Mouse (Mus musculus) adrenal gland, adult 18-20 months (tissue): ENCODE data around the gene Tfcp2. TPM values are rescaled to one million over a fixed set of nuclear protein-coding genes. Genes with fewer than 3 reads are reported as not detected.
A peak's percentile ranks its signal among the peaks of the same experiment; 100 is the strongest.
"Not testable (repeated sequence)": the region's sequence is repeated elsewhere in the genome, so short reads cannot be mapped to it uniquely, and the experiment has no call there.

Source experiments
- DNase-seq, 2 experiments: peaks; one replicate each; pipeline ENCODE4 v3.0.0; 2021 to 2022; ENCODE audit warnings: low spot score in 2 of 2
- total RNA-seq, 2 experiments: library from RNA; stranded (reverse); gene quantifications; 1 replicate in 1 of 2; 2 replicates in 1 of 2; pipeline ENCODE4 v1.2.3; 2021

Gene Tfcp2
- total RNA-seq, 2 experiments from 2014 or later = 16.6 to 17.6 TPM

DNA sequence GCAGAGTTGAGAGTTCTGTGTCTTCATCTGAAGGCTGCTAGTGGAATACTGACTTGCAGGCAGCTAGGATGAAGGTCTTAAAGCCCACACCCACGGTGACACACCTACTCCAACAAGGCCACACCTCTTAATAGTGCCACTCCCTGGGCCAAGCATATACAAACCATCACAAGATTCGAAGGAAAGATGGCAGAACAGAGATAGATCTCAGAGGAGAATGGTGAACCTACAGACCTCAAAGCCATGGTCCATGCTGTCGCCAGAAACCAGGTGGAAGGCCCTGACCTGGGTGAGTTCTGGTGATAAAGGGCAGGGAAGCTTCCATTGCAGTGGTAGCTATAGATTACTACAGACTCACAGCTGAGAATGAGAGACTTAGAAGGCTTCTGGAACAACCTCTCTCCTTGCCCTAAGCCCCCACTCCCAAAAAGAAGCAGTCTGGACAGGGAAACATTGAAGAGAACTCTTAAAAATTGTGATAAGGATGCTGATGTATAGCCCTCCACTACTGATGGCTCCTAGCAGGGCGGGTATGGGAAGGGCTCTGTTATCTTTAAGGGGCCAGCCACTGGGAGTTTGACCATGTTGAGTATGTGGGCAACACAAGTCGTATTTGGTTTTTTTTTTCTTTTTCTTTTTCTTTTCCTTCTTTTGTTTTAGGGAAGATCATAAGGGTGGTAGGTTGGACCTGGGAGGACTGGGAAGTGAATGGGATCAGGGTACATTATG lies 6.1 kb upstream of the Tfcp2 start:
- no peak for DNase-seq

DNA sequence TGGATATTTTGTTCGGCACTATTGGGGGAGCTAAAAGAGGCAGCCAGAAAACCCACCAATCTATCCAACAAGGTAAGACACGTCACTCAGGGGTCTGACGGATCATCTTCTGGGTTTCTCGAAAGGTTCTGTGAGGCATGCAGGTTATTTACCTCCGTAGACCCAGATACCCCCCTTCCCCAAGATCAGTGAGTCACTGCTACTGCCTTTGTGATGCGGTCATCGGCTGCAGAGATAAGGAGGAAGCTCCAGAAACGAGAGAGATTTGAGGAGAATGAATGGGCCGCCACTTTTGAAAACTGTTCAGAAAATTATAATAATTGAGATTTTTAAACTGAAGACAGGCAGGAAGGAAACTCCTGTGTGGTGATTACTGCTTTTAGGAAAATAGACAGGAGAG lies 4.6 kb upstream of the Tfcp2 start:
- no peak for DNase-seq

DNA sequence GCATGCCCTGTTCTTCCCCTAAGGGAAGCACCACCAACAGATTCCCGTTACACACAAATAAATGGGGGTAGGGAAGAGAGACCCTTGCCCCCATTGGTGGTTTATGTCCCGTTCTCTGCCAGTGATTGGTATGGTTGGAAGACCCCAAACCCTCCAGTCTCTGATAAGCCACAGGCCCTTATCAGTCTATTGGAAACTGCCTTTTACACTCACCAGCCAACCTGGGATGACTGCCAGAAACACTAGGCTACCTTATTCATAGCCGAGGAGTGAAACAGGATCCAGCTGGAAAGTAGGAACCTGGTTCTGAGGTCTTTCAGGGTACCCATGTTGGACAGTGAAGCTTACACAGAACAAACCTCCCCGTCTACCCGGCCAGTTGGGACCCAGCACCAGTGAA lies 4.2 kb upstream of the Tfcp2 start:
- DNase-seq = peak in 1 of 2 experiments; percentile 29

DNA sequence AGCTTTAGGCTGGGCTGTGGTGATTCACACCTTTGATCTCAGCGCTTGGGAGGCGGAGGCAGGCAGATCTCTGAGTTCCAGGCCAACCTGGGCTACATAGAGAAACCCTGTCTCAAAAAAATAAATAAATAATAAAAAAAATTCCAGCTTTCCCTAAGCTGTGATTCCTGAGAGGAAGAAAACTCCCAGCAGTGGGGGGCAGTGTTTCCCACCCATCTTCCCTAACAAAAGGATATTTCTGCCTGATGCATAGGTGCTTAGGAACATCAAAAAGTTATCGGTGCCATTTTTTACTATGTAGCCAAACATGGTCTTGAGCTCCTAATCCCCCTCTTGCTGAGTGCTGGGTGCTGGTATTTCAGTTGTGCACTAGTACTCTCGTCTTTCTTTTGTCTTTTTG lies 1.5 kb downstream of the Tfcp2 start:
- no peak for DNase-seq

DNA sequence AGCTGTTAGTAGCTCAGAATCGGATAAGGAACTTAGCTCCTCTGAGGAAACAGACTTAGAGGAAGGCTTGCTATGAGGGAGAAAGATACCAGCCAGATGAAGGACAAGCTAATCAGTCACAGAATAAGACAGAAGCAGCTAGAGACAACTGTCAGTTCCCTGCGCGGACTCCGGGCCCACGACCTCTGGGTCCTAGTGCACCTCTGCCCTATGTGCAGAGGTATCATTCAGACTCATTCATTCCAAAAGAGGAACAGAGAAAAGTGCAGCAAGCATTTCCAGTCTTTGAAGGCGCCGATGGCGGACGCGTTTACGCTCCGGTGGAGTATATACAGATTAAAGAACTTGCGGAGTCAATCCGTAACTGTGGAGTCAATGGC lies 8.2 kb downstream of the Tfcp2 start:
- not testable (repeated sequence) for DNase-seq

DNA sequence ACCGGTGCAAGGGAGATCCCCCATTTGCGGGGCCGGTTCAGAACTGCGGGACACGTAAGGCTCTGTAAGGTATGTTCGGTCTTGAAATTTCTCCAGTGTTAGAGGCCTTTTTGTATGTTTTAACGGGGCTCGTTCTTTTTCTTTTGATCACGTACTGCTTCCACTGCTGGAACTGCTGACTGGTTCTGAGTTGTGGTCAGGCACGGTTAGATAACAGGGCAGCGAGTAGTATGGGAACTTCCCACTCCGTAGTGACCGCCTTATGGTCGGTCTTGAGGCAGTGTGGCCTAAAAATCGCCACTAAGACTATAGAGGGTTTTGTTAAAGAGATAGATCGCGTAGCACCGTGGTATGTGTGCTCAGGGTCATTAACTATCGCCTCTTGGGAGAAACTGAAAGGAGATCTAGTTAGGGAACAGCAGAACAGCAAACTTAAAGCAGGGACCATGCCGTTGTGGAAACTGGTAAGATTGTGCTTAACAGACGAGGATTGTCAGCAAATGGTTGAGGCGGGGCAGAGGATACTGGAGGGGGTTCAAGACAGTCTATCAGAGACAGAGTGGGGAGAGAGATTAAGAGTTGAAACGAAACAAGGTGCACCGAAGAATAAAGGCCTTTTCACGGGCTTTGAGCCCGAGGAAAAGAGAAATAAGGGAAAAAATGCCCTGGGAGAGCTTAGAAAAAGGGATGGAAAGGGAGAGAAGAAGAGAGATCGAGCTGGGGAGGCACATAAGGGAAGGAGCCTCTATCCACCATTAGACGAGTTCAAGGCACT lies 8.7 kb downstream of the Tfcp2 start:
- not testable (repeated sequence) for DNase-seq

DNA sequence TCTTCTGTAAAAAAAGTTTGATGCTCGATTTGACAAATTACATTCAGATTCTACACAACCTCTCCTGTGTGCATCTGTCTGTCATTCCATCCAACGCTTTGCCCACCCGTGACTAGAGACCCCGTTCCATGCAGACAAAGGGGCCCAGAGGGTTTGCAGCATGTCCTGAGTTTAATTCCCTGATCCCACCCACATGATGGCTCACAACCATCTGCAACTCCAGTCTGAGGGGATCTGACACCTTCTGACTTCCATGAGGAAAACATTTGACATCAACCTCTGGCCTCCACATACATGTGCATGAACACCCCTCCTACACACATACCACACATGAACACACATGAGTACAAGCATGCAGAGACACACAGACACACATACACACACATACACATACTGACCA lies 10.4 kb downstream of the Tfcp2 start:
- no peak for DNase-seq

DNA sequence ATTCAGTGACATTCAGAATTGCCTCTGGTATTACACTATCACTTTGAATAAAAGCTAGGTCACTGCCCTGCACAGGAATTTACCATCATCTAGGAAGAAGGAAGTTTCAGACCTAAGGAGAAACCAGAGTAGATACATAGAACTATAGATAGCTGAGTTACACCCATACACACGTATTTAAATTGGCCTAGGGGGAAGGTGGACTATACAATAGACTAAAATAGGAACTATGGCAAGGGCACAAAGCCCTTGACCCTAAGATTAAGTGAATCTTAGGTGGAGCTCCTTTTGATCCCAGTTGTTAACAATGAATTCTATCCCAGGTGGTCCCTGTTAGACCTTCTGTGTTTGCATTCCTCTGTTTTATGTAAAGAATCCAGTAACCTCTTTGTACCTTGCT lies 10.8 kb downstream of the Tfcp2 start:
- not testable (repeated sequence) for DNase-seq

DNA sequence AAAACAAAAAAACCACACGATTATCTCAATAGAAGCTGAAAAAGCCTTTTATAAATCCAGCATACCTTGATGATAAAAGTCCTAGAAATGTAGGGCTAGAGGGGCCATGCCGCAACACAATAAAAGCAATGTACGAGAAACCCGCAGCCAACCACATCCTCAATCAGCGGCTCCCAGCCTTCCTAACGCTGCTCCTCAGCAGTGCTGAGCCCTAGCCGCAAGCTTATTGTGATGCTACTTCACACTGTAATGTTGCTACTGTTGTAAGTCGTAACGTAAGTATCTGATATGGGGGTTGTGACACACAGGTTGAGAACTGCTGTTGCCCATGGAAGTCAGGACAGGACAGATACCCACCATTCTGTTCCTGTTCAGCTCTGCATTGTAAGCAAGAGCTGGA lies 12.4 kb downstream of the Tfcp2 start:
- no peak for DNase-seq

DNA sequence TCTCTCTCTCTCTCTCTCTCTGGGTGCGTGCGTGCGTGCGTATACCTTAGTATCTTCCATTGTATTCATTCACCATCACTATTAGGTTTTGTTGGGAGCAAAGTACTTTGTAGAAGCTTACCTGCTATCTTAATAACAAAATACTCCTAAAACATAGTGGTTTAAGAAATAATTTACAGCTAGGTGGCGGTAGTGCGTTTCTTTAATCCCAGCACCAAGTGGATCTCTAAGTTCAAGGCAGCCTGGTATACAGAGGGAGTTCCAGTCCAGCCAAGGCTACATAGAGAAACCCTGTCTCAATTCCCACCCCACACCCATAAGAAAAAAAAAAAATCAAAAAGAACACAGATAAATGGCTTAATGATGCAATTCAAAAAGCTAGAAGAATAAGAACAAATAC lies 13.9 kb downstream of the Tfcp2 start:
- DNase-seq = no peak

DNA sequence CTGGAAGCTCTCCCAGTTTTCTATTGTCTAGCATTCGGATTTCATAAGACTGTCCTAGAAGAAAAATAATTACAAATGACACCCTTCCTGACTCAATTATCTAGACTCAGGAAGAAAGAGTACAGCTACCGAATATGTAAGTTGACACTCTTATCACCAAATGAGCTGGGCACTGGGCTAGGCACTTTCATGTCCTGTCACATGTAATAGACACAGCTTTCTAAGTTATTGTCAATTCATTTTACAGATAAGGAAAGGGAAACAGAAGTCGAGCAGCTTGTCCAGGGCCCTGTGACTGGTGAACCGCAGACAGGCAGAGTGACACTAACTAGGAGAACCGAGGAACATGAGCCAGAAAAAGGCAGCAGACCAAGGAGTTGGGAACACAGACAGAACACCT lies 23.9 kb downstream of the Tfcp2 start:
- DNase-seq = no peak

DNA sequence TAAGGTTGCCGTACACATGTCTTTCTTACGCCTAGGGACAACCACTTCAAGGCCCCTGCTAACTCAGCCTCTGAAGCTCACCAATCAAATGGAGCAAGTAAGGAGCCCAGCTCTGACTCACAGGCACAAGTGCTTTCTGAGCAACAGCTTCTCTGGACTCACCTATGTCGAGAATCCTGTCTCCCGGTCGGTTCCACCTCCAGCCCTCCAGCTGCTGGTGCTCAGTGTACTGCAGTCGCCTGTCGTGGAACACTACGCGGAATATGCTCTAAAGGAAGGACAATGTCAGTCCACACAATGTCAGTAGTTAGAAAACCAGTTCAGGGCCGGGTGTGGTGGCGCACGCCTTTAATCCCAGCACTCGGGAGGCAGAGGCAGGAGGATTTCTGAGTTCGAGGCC lies 26.4 kb downstream of the Tfcp2 start:
- no peak for DNase-seq

DNA sequence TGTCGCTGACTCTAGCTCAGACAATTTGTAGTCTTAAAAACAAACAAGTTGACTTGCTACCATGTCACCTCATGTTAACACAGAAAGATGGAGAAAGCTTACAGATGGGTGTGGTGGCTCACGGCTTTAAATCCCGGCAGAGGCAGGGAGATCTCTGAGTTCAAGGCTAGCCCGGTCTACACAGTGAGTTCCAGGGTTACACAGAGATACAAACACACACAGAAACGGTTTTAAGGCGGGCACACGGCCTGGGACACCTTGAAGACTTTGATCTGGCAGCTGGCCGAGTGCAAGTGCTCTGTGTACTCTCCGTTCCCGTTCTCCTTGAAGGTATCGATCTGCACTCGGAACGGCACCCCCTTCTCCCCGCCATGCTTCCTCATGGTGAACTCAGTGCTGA lies 31.5 kb downstream of the Tfcp2 start:
- no peak for DNase-seq

DNA sequence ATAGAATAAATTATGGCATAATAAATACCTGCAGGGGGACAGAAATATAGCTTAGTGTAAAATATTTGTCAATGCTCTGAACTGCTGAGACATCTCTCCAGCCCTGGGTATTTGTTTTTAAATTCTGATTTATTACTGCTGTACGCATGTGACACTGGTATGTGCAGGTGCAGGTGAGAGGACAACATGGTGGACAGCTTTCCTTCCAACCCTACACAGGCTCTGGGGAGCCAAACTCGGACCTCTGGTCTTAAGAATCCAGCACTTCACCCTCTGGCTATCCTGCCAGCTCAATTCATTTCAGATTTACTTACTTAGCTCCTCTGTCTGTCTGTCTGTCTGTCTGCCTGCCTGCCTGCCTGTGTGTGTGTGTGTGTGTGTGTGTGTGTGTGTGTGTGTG lies 36.7 kb downstream of the Tfcp2 start:
- DNase-seq = no peak

DNA sequence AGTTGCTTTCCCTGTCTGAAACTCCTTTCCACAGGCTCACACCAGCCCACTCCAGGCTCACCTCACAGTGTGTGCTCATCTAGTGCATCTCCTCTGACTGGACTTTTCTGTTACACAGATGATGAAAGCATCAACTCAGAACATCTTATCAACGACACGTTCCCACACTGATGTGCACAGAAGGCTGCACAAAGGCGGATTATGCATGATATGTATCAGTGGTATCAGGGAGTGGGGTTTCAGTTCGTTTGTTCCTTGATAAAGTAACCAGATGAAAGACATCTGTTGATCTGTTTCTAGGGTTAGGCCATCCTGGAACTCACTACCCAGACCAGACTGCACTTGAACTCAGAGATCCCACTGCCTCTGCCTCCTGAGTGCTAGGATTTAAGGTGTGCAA lies 38.4 kb downstream of the Tfcp2 start:
- DNase-seq = no peak

DNA sequence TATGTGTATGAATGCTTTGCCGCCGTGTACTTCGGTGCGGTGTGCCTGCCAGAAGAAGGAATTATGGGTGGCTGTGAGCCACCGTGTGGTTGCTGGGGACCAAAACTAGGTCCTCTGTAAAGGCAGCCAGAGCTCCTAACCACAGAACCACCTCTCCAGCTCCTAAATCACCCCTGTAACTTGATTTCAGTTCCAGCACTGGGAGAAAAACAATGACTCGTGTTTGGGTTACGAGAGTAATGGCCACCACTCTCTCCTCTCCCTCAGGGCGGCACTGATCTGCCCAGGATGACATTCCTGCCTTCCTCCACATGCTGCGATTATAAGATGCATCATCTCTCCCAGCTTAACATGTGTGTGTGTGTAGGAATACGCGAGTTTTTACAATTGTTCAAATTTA lies 41.7 kb downstream of the Tfcp2 start:
- DNase-seq = no peak

DNA sequence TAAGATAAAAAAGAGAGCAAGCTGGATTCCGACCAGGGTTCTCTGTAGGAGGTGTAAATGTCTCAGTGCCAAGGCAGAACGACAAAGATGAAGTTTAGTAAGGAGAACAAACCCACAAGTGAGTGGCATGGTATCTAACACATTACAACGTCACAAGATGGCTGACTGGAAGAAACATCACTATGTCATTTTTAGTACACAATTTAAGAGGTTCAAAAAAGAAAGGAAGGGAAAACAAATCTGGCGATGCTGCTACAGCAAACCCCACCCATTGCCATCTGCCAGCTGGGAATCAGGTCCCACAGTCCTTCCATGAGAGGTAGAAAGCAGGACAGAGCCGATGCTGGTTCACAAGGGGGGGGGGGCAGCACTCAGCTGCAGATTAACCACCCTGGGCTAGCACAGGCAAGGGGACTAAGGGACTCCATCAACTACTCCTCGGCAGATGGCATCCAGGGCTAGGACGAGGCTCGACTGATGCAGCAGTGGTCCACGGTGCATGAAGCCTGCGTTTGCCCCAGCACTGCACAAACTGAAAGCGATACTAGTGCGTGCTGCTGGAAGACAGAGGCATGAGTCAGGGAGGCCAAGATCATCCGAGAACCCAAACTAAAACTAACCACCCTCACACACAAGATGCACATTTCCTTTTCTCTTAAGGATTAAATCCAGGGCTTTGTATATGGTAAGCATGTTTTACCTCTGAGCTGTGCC lies 43.2 kb downstream of the Tfcp2 start:
- no peak for DNase-seq

DNA sequence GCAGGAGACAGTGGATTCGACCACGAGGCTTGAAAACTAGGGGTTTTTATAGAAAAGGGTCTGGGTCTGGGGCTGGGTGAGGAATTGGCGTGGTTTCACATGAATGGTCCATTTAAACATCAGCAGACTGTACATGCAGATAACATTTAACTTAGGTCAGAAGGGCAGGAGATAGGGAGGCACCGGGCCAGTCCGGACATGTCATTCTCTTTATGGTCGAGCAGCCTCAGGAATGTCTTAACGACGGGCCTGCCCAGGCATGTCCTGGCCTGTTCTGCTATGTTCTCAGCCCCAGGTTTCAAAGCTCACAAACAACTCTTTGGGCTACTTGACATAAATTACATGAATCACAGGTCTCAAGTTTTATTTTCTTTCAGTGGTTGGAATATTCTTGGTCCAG lies 52.3 kb downstream of the Tfcp2 start:
- not testable (repeated sequence) for DNase-seq

DNA sequence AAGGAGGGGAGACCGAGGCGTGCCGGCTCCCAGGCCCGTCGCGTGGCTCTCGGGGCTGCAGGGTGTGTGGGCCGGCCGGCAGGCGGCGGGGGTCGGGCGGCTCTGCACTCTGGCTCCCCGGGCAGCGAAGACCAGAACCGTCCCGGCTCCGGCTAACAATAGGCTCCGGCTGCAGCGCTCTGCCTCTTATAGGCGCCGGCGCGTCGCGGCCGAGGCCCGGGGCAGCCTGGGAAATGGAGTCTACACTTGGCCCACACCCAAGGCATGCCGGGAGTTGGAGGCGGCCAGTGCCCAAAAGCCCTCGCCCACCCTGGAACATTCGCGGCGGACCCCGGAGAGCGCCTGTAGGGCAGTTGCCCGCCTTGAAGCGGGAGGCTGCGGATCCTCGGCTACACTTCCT lies 56.7 kb downstream of the Tfcp2 start, which contains the start of gene Csrnp2:
Gene Csrnp2, minus strand, starts transcription at position 387 of the 400 bp plus-strand sequence.
- peak; percentile 95 to 97 for DNase-seq

DNA sequence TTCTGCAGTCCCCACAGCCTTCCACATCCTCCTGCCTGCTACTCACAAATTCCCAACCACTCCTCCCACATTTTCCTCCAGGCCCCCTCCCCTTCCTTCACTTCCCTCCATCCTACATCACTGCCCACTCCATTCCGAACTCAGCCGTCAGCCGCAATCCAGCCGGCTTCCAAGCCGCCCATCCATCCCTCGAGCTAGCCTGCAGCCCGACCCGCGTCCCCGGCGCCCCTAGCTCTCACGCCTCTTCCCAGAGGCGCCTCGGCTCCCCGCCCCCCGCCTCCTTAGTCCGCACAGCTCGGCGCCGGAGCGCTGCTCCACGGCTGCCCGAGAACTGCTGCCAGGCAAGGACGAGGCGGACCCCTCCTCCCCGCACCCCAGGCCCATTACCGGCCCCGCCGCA lies 57.2 kb downstream of the Tfcp2 start:
- peak in 1 of 2 experiments; percentile 45 for DNase-seq

DNA sequence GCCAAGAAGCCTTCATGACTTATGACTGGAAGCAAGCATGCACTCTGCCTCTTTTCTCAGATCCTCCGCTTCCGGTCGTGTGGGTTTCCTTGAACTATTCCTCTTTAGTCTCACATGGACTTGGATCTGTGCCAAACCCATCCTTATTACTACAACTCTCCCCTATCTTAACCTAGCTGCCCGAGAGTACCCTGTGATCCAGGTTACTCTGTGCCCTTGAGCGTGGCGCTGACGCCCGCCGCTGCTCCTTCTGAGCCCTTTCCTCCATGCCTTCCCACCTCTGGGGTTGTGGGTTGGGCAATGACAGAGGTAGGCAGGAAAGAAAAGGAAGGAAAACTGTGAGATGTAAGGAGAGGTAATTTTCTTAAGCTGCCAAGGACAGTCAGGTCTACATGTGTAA lies 59.8 kb downstream of the Tfcp2 start:
- no peak for DNase-seq

DNA sequence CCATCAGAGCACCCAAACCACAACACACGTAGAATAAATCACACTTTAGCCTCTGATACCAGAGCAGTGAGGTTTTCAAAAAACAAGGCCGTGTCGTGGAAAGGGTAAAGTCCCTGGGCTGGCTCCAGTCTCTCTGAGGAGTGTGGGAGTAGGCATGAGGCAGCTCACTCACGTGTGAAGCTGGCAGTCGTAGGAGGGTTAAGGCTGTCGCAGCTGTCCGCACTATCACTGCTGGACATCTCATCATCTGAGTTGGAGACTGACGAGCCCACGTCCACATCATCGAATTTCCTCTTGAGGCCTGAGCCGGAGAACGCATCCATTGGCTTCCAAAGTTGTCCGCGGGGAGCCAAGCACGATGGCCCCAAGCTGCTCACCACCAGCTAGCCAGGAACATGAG lies 62.5 kb downstream of the Tfcp2 start:
- no peak for DNase-seq
